Mouse (Mus musculus) embryonic fibroblast, embryonic 13.5 days (primary cell): ENCODE measurements around the gene Dzip1l. TPM values are rescaled to one million over a fixed set of nuclear protein-coding genes. Genes with fewer than 3 reads are reported as not detected.

Experiments
- H3K27ac ChIP-seq: 2 replicates; pipeline ENCODE4 v1.5.1; 2012; ENCODE audit warnings: low read length, control low read depth, inconsistent platforms; ENCODE audit not compliant: insufficient read depth
- H3K4me1 ChIP-seq: 2 replicates; pipeline ENCODE4 v1.6.1; 2011; ENCODE audit warnings: low read length; ENCODE audit not compliant: control insufficient read depth, insufficient read depth
- H3K4me3 ChIP-seq: 2 replicates; pipeline ENCODE4 v1.5.1; 2011; ENCODE audit warnings: mild to moderate bottlenecking, control low read depth, low read length; ENCODE audit not compliant: insufficient read depth
- CTCF ChIP-seq: IDR thresholded peaks from 2 replicates; pipeline ENCODE4 v1.5.1; 2011; ENCODE audit warnings: mild to moderate bottlenecking, control low read depth, low read length, moderate library complexity, borderline replicate concordance; ENCODE audit not compliant: insufficient read depth
- POLR2A ChIP-seq: IDR thresholded peaks from 2 replicates; pipeline ENCODE4 v1.6.1; 2011; ENCODE audit warnings: low read depth, mild to moderate bottlenecking, control low read depth, low read length, moderate library complexity
- polyA plus RNA-seq: library from polyadenylated mRNA; stranded (reverse); fragments of >200 nt; gene quantifications from 2 replicates; pipeline ENCODE4 v1.2.4, GENCODE M21; 2011; ENCODE audit warnings: low read depth; ENCODE audit not compliant: missing spikeins, insufficient read length

The Dzip1l gene
- polyA plus RNA-seq, 1 experiment = 26.5 TPM

GRCm38 (mm10) chr9:99639957-99640356 lies 10.7 kb downstream of the Dzip1l start:
- H3K4me1 ChIP-seq = peaks cover under 1% of the 10 kb centered on the region; the same call in 1 of the 2 replicates
- H3K4me3 ChIP-seq = no peak overlapping the region
- no peak for TF ChIP-seq CTCF
- TF ChIP-seq POLR2A = no peak
- H3K27ac ChIP-seq = no peak overlapping the region

DNA sequence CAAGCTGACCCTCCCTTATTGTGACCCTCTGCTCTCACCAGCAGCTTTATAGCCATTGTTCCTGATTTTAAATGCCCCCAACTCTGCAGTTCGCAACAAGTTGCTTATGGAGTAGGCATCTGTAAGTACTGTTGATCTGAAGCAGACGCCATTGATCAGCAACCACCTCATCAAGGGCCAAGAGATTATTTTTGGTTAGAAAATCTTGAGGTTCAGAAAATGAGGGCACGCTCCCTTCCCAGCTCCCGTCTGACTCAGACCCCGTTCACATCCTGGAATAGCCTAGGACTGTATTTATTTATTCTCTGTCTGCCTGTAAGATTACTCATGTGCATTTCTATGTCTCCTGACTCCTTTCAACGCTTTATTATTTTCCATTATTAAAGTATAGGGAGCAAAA lies 16.1 kb downstream of the Dzip1l start:
- peak overlapping the region; percentile 97 for H3K27ac ChIP-seq
- H3K4me3 ChIP-seq = no peak overlapping the region
- no peak for TF ChIP-seq CTCF
- TF ChIP-seq POLR2A = no peak
- peaks cover 10% of the 10 kb centered on the region for H3K4me1 ChIP-seq

DNA sequence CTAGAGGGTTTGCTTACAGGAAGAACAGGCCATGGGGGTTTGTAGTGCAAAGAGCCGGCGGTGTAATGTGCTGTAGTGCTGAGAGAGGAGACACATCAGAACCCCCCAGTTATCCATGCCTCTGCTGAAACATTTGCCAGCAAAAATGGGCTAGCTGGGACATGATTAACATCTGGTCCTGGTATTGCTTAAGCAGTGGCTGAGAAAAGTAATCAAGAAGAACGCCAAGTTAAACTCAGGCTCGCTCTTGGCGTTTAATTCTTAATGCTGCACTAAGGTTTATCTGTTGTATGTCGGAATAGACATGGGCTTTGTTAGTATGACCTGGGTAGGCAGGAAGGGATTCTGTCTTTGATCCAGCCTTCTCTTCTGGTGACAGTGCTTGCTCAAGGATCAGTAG lies 16.8 kb downstream of the Dzip1l start:
- H3K4me3 ChIP-seq = no peak overlapping the region
- H3K27ac ChIP-seq = peak overlapping the region; percentile 88
- peaks cover 10% of the 10 kb centered on the region for H3K4me1 ChIP-seq
- TF ChIP-seq POLR2A (no peak), CTCF (no peak)

DNA sequence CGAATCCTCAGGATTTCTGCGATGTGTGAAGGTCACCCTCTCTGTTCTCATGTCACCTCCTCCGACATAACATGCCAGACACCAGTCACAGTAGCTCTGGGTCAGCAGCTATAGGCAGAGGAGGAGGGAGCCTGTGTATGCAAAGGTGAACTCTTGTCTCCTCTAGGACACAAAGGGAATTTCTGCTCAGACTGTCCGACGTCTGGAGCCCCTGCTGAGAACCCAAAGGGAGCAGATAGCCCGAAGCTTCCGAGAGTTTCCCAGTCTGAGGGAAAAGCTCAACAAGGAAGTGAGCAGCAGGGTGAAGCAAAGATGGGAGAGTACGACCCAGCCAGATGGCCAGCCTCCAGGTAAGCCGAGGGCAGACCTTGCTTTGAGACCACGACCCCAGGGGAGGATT lies 31.5 kb downstream of the Dzip1l start:
- Histone ChIP-seq H3K4me1 (no peaks in the 10 kb centered on the region), H3K4me3 (no peak overlapping the region), H3K27ac (no peak overlapping the region)
- TF ChIP-seq POLR2A = no peak
- no peak for TF ChIP-seq CTCF

- no peak overlapping the region for H3K27ac ChIP-seq
- no peak overlapping the region for H3K4me3 ChIP-seq
- no peaks in the 10 kb centered on the region for H3K4me1 ChIP-seq
- TF ChIP-seq CTCF (no peak), POLR2A (no peak)
These were observed 32.4 kb downstream of the Dzip1l start for GRCm38 (mm10) chr9:99661606-99662166.

- Histone ChIP-seq H3K27ac (no peak overlapping the region), H3K4me3 (no peak overlapping the region), H3K4me1 (no peaks in the 10 kb centered on the region)
- TF ChIP-seq CTCF (peak; percentile 37; the same call in 1 of the 2 replicates), POLR2A (no peak)
These were observed 33.1 kb downstream of the Dzip1l start for GRCm38 (mm10) chr9:99662406-99662805.

DNA sequence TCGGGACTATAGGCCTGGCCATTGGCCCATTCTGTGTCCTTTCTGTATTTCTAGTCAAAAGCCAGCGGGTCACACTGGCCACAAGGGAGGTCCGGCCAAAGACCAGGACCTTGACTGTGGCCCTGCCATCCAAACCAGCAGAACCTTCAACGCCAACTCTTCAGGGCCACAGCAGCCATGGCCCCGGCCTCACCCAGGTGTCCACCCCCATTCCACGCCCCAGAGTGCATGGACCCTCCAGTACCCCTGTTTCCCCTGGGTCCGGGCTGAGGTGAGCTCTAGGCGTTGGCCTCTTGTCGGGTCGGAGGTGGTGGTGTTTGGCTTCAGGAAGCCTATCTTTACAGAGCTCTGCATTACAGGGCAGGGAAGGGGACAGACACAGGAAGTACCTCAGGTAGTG lies 33.6 kb downstream of the Dzip1l start:
- H3K27ac ChIP-seq = no peak overlapping the region
- H3K4me3 ChIP-seq = no peak overlapping the region
- no peak for TF ChIP-seq POLR2A
- H3K4me1 ChIP-seq = no peaks in the 10 kb centered on the region

- H3K4me1 ChIP-seq = no peaks in the 10 kb centered on the region
- H3K27ac ChIP-seq = no peak overlapping the region
- no peak for TF ChIP-seq POLR2A
- no peak for TF ChIP-seq CTCF
- no peak overlapping the region for H3K4me3 ChIP-seq
These were observed 38.3 kb downstream of the Dzip1l start for GRCm38 (mm10) chr9:99667596-99667995.

- Histone ChIP-seq H3K4me3 (no peak overlapping the region), H3K4me1 (no peaks in the 10 kb centered on the region), H3K27ac (no peak overlapping the region)
- TF ChIP-seq POLR2A (no peak), CTCF (peak; percentile 40; the same call in 1 of the 2 replicates)
These were observed 42.3 kb downstream of the Dzip1l start for GRCm38 (mm10) chr9:99671603-99672002.

GRCm38 (mm10) chr9:99675714-99676113 lies 46.4 kb downstream of the Dzip1l start:
- no peak for TF ChIP-seq POLR2A
- TF ChIP-seq CTCF = no peak
- H3K4me1 ChIP-seq = no peaks in the 10 kb centered on the region

More at GRCm38 (mm10) chr9:99675714-99676113, 46.4 kb downstream of the Dzip1l start:
- Histone ChIP-seq H3K27ac (no peak overlapping the region), H3K4me3 (no peak overlapping the region)
